Mouse (Mus musculus) splenic B cell, adult 2 months (primary cell): ENCODE measurements around the gene 4933427D14Rik.

Experiments
- DNase-seq: peaks from one replicate; pipeline ENCODE4 v3.0.0-alpha.2; 2011; ENCODE audit warnings: low read depth, low spot score
- H3K27me3 ChIP-seq: 2 replicates; pipeline ENCODE4 v1.6.1; 2012; ENCODE audit warnings: mild to moderate bottlenecking, low read length, moderate library complexity, mixed read lengths; ENCODE audit not compliant: control insufficient read depth, poor library complexity, insufficient read depth, severe bottlenecking
- H3K36me3 ChIP-seq: 2 replicates; pipeline ENCODE4 v1.6.1; 2012; ENCODE audit warnings: mild to moderate bottlenecking, low read length, moderate library complexity, mixed read lengths; ENCODE audit not compliant: control insufficient read depth, poor library complexity, insufficient read depth, severe bottlenecking

Gene 4933427D14Rik

GRCm38 (mm10) chr11:72217116-72217515 lies 9.9 kb upstream of the 4933427D14Rik start:
- Histone ChIP-seq H3K36me3 (no peaks in the 10 kb centered on the region), H3K27me3 (no peaks in the 10 kb centered on the region)
- no peak for DNase-seq

GRCm38 (mm10) chr11:72215410-72215797 lies 8.1 kb upstream of the 4933427D14Rik start, which contains the start of gene Med31:
Gene Med31, minus strand, starts transcription at chr11:72215592.
- peak; percentile 84 for DNase-seq
- Histone ChIP-seq H3K27me3 (no peaks in the 10 kb centered on the region), H3K36me3 (peaks cover 6% of the 10 kb centered on the region)

- DNase-seq = peak; percentile 99
- peaks cover 6% of the 10 kb centered on the region for H3K36me3 ChIP-seq
- H3K27me3 ChIP-seq = no peaks in the 10 kb centered on the region
Observed at GRCm38 (mm10) chr11:72214591-72215409, 7.5 kb upstream of the 4933427D14Rik start.

GRCm38 (mm10) chr11:72207834-72208377 lies 647 bp upstream of the 4933427D14Rik start:
- DNase-seq = no peak
- Histone ChIP-seq H3K36me3 (peaks cover 7% of the 10 kb centered on the region), H3K27me3 (no peaks in the 10 kb centered on the region)

GRCm38 (mm10) chr11:72206341-72207203 lies 687 bp downstream of the 4933427D14Rik start, which contains the start of gene Gm43951:
Gene Gm43951, minus strand, starts transcription at chr11:72206840.
- Histone ChIP-seq H3K27me3 (no peaks in the 10 kb centered on the region), H3K36me3 (peaks cover 7% of the 10 kb centered on the region)
- no peak for DNase-seq

GRCm38 (mm10) chr11:72205256-72205655 lies 2.0 kb downstream of the 4933427D14Rik start:
- Histone ChIP-seq H3K36me3 (peaks cover 1% of the 10 kb centered on the region; the same call in 1 of the 2 replicates), H3K27me3 (no peaks in the 10 kb centered on the region)
- DNase-seq = no peak

- H3K36me3 ChIP-seq = no peaks in the 10 kb centered on the region; the same call in 1 of the 2 replicates
- no peaks in the 10 kb centered on the region for H3K27me3 ChIP-seq
- DNase-seq = no peak
Observed at GRCm38 (mm10) chr11:72203440-72203839, 3.8 kb downstream of the 4933427D14Rik start.

GRCm38 (mm10) chr11:72196506-72196905 lies 10.8 kb downstream of the 4933427D14Rik start:
- Histone ChIP-seq H3K27me3 (no peaks in the 10 kb centered on the region), H3K36me3 (peaks cover 5% of the 10 kb centered on the region)
- no peak for DNase-seq

- no peak for DNase-seq
- H3K36me3 ChIP-seq = peaks cover 7% of the 10 kb centered on the region
Observed at GRCm38 (mm10) chr11:72194259-72194658, 13.0 kb downstream of the 4933427D14Rik start.

GRCm38 (mm10) chr11:72190857-72191256 lies 16.4 kb downstream of the 4933427D14Rik start:
- H3K27me3 ChIP-seq = no peaks in the 10 kb centered on the region
- peaks cover 2% of the 10 kb centered on the region; the same call in 1 of the 2 replicates for H3K36me3 ChIP-seq
- DNase-seq = no peak

More at GRCm38 (mm10) chr11:72194259-72194658, 13.0 kb downstream of the 4933427D14Rik start:
- no peaks in the 10 kb centered on the region for H3K27me3 ChIP-seq

- DNase-seq = no peak
- no peaks in the 10 kb centered on the region for H3K27me3 ChIP-seq
- H3K36me3 ChIP-seq = peaks cover 3% of the 10 kb centered on the region
Observed at GRCm38 (mm10) chr11:72184252-72184651, 23.0 kb downstream of the 4933427D14Rik start.

- Histone ChIP-seq H3K27me3 (no peaks in the 10 kb centered on the region), H3K36me3 (peaks cover 7% of the 10 kb centered on the region)
- no peak for DNase-seq
Observed at GRCm38 (mm10) chr11:72181136-72181535, 26.1 kb downstream of the 4933427D14Rik start.

- H3K27me3 ChIP-seq = no peaks in the 10 kb centered on the region
- no peak for DNase-seq
- H3K36me3 ChIP-seq = peaks cover 10% of the 10 kb centered on the region
Observed at GRCm38 (mm10) chr11:72180556-72180955, 26.7 kb downstream of the 4933427D14Rik start.

- Histone ChIP-seq H3K27me3 (no peaks in the 10 kb centered on the region), H3K36me3 (peaks cover 12% of the 10 kb centered on the region)
- DNase-seq = no peak
Observed at GRCm38 (mm10) chr11:72176553-72176952, 30.7 kb downstream of the 4933427D14Rik start.
